Mouse (Mus musculus): Measurements from ENCODE around the gene Dcun1d4. TPM values are rescaled to one million over a fixed set of nuclear protein-coding genes. Genes with fewer than 3 reads are reported as not detected.

Dcun1d4 gene
- 42.2 and 43.3 TPM in 2 replicates for polyA plus RNA-seq (2016; fragmentation: Nextera tagmentation; extraction: Ambion mirVana)

DNA sequence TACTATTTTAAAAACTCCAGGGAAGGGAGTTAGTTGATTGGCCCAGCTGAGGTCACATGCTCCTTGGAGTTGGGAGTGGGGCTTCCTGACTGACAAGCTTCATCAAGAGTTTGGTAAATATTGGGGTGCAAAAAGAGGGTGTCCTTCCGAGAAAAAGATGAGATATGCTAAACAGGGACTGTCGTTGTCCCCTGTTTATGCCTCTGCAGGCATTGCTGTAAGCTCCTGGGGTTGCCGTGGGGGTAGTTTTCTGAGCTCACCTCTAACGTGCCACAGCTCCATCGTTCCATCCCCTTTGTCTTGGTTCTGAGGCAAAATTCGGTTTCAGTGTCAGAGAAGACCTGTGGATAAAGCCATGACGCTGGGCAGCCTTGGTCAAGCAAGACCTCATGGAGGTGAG, at the start of gene Dcun1d4:
Dcun1d4 (plus strand) TSS at position 301 of the 400 bp plus-strand sequence.
- Histone ChIP-seq H3K9ac (replicated peaks) (no peak within 1 kb of the TSS), H3K27me3 (no peaks in the 10 kb centered on the region), H3K4me1 (replicated peaks) (no peaks in the 10 kb centered on the region), H3K36me3 (no peaks in the 10 kb centered on the region), H3K4me2 (no peak within 1 kb of the TSS), H3K4me3 (replicated peaks) (no peak within 1 kb of the TSS), H3K9me3 (no peaks in the 10 kb centered on the region), H3K27ac (no peak within 1 kb of the TSS)
- WGBS = 84% methylated on average over 7 of the region's 7 CpGs
- ATAC-seq (ENCODE audit: insufficient number of reproducible peaks, insufficient read depth, low FRiP score, low TSS enrichment, low read depth) = no peak

GRCm38 (mm10) chr5:73431581-73431980, 49.2 kb upstream of the Dcun1d4 start:
- no peak overlapping the region for H3K27ac ChIP-seq
- H3K27me3 ChIP-seq = no peaks in the 10 kb centered on the region; the same call in 1 of the 2 replicates
- H3K9me3 ChIP-seq = no peaks in the 10 kb centered on the region
- ATAC-seq (ENCODE audit: insufficient number of reproducible peaks, insufficient read depth, low FRiP score, low TSS enrichment, low read depth) = no peak
- WGBS = 25% methylated on average over 14 of the region's 14 CpGs
- H3K4me1 ChIP-seq (replicated peaks) = no peaks in the 10 kb centered on the region
- H3K4me2 ChIP-seq = peak overlapping the region; percentile 9; the same call in 1 of the 2 replicates
- no peak overlapping the region for H3K4me3 ChIP-seq (replicated peaks)
- H3K36me3 ChIP-seq = no peaks in the 10 kb centered on the region
- H3K9ac ChIP-seq (replicated peaks) = no peak overlapping the region

GRCm38 (mm10) chr5:73432805-73433204, 48.0 kb upstream of the Dcun1d4 start:
- Histone ChIP-seq H3K9me3 (no peaks in the 10 kb centered on the region), H3K27me3 (no peaks in the 10 kb centered on the region; the same call in 1 of the 2 replicates), H3K9ac (replicated peaks) (no peak overlapping the region), H3K27ac (no peak overlapping the region), H3K36me3 (no peaks in the 10 kb centered on the region), H3K4me1 (replicated peaks) (no peaks in the 10 kb centered on the region), H3K4me3 (replicated peaks) (no peak overlapping the region), H3K4me2 (no peak overlapping the region)
- no peak for ATAC-seq (ENCODE audit: insufficient number of reproducible peaks, insufficient read depth, low FRiP score, low TSS enrichment, low read depth)
- whole genome bisulfite sequencing = 84% methylated on average over 6 of the region's 6 CpGs

GRCm38 (mm10) chr5:73434764-73435163, 46.0 kb upstream of the Dcun1d4 start:
- WGBS = 73% methylated on average over 7 of the region's 7 CpGs
- Histone ChIP-seq H3K9me3 (no peaks in the 10 kb centered on the region), H3K36me3 (no peaks in the 10 kb centered on the region), H3K27me3 (no peaks in the 10 kb centered on the region; the same call in 1 of the 2 replicates), H3K4me2 (no peak overlapping the region), H3K9ac (replicated peaks) (no peak overlapping the region), H3K4me1 (replicated peaks) (no peaks in the 10 kb centered on the region), H3K4me3 (replicated peaks) (no peak overlapping the region), H3K27ac (no peak overlapping the region)
- ATAC-seq (ENCODE audit: insufficient number of reproducible peaks, insufficient read depth, low FRiP score, low TSS enrichment, low read depth) = no peak

GRCm38 (mm10) chr5:73442176-73442575, 38.6 kb upstream of the Dcun1d4 start:
- Histone ChIP-seq H3K27ac (no peak overlapping the region), H3K9ac (replicated peaks) (no peak overlapping the region), H3K4me2 (no peak overlapping the region), H3K36me3 (no peaks in the 10 kb centered on the region), H3K4me3 (replicated peaks) (no peak overlapping the region), H3K27me3 (peaks cover 4% of the 10 kb centered on the region; the same call in 1 of the 2 replicates), H3K9me3 (no peaks in the 10 kb centered on the region), H3K4me1 (replicated peaks) (no peaks in the 10 kb centered on the region)
- 65% methylated on average over 9 of the region's 9 CpGs for WGBS
- ATAC-seq (ENCODE audit: insufficient number of reproducible peaks, insufficient read depth, low FRiP score, low TSS enrichment, low read depth) = no peak

DNA sequence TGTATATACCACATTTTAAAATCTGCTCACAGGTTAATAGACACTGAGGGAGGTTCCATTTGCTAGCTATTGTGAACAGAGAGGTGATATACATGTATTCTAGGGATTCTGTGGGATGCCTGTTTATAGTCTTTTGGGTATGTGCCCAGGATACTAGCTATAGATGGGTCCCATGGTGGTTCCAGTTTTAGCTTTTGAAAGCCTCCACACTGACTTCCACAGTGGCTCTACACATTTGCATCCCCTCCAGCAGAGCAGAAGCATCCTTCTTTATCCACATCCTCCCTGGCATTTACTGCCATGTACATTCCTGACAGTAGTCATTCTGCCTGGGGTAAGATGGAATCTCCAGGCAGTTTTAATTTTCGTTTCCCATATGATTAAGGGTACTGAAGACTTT, 30.5 kb upstream of the Dcun1d4 start:
- no peak overlapping the region for H3K27ac ChIP-seq
- H3K36me3 ChIP-seq = no peaks in the 10 kb centered on the region
- no peak for ATAC-seq (ENCODE audit: insufficient number of reproducible peaks, insufficient read depth, low FRiP score, low TSS enrichment, low read depth)
- 88% methylated on average over 1 of the region's 1 CpGs for WGBS
- no peak overlapping the region for H3K9ac ChIP-seq (replicated peaks)
- H3K4me2 ChIP-seq = no peak overlapping the region
- no peak overlapping the region for H3K4me3 ChIP-seq (replicated peaks)
- H3K4me1 ChIP-seq (replicated peaks) = no peaks in the 10 kb centered on the region
- H3K27me3 ChIP-seq = no peaks in the 10 kb centered on the region
- no peaks in the 10 kb centered on the region for H3K9me3 ChIP-seq

DNA sequence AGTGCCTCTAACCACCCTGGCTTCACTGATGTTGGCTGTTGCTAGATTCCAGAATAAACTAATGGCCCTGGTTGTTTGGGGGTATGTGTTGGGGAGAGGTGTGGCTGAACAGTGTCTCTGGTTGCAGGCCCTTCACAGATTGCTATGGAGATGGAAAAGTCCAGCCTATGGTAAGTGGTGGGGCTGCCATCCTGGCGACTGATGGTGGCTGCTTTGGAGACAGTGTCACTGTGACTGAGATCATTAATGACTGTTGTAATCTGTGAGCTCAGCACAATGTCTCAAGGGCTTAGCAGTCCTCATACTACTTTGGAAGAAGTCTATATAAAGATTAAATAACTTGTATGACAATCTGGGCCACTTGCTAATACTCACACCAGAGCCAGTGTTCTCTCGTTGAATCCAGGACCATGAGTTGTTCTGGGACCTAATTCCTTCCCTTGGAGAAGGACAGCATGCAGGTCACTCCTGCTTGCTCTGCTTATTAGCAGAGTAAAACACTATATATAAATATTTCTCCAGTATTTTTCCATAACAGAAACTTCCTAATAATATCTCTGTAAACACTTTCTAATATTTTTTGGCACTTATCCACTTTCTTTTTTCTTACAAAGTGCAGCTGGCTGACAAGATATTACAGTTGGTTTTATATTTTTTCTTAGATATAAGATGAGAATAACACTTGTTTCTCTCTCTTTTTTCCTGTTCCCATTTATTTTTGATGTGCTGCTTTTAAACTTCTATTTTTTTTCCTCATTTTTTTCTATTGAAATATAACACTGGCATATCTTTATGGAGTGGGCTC, 26.1 kb upstream of the Dcun1d4 start:
- no peak overlapping the region for H3K4me2 ChIP-seq
- WGBS = 78% methylated on average over 2 of the region's 2 CpGs
- no peak overlapping the region for H3K9ac ChIP-seq (replicated peaks)
- H3K36me3 ChIP-seq = no peaks in the 10 kb centered on the region
- no peaks in the 10 kb centered on the region for H3K9me3 ChIP-seq
- no peaks in the 10 kb centered on the region for H3K4me1 ChIP-seq (replicated peaks)
- no peak overlapping the region for H3K4me3 ChIP-seq (replicated peaks)
- no peak overlapping the region for H3K27ac ChIP-seq
- H3K27me3 ChIP-seq = no peaks in the 10 kb centered on the region
- ATAC-seq (ENCODE audit: insufficient number of reproducible peaks, insufficient read depth, low FRiP score, low TSS enrichment, low read depth) = no peak

GRCm38 (mm10) chr5:73455307-73455687, 25.5 kb upstream of the Dcun1d4 start:
- H3K9ac ChIP-seq (replicated peaks) = no peak overlapping the region
- no peak for ATAC-seq (ENCODE audit: insufficient number of reproducible peaks, insufficient read depth, low FRiP score, low TSS enrichment, low read depth)
- no peak overlapping the region for H3K27ac ChIP-seq
- H3K36me3 ChIP-seq = no peaks in the 10 kb centered on the region
- no peaks in the 10 kb centered on the region for H3K9me3 ChIP-seq
- WGBS = 74% methylated on average over 5 of the region's 5 CpGs
- no peak overlapping the region for H3K4me2 ChIP-seq
- no peaks in the 10 kb centered on the region for H3K27me3 ChIP-seq
- H3K4me3 ChIP-seq (replicated peaks) = no peak overlapping the region
- no peaks in the 10 kb centered on the region for H3K4me1 ChIP-seq (replicated peaks)

DNA sequence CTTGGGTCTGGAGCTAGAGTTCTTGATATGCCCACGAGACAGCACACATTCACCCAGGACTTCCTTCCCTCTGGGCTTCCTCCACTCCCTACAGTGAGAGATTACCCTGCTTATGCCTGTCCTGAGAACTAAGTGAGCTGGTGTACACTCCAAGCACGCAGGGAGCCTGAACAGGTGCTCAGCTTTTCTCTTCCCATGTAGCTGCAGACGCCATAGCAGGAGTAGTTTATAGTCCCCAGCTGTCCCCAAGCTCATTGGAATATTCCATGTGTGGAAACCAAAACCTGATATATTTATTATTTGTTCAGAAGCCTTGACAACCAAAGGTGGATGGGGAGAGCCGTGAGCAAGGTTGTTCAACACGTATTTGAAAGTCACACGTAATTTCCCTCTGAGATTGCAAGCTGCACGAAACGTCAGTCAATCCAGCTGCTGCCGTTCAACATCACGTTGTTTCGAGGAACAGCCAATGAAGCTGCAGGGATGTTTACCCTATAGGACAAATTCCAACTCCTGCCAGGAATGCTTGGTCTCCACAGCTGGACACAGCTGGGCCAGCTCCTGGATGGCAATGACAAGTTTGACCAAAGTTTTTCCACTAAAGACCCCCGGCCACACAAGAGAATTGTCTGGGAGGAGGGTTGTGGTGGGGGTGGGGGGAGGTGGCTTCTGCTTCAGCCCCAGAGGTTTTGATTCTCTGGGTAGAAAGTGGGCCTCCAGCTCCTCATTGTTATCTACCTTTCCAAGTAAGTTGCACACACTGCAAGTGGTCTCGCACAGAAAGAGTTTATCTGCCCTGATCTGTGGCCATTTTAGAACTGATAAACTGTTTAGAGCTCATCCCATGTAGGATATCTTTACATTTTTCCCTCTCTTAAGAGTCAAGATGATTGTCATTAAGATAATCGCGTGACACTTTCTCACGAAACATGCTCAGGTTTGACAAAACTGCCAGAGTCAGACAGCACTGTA, 12.1 kb upstream of the Dcun1d4 start:
- no peak for ATAC-seq (ENCODE audit: insufficient number of reproducible peaks, insufficient read depth, low FRiP score, low TSS enrichment, low read depth)

DNA sequence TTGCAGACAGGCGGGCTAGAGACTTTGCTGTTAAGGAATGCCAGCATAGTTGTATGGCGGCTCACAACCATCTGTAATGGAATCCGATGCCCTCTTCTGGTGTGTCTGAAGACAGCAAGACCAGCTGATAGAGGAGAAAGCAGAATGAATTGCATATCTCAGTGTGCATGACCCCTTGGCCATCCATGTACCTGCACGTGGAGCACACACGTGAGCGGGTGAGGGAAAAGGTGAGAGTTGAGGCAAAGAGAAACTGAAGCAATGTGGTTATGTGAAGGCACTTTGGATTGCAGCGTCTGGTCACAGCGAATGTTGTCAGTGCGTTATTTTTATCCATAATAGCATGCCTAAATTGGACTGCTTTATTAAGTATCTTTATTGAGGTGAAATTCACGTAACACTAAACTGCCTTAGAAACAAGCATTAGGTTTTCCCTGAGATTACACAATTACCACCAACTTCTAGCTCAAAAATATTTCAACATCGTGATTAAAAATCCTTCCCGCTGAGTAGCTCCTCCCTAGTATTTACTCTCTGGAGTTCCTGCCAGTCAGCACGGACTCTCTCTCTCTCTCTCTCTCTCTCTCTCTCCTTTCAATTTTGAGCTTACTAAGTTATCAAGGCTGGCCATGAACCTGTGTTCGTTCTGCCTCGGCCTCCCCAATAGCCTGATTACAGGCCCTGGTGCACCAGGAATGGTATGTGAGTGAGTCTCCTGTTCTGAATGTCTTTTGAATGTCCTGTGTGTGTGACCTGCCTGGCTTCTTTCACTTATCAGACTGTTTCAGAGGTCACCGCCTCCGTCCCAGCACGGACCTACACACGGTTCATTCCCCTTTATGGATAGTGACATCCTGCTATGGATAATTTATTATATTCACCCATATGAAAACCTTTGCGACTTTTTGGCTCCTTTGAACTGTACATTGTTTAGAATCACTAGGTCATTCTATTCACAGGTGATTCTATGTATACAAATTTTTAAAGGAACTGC, 6.1 kb upstream of the Dcun1d4 start:
- Histone ChIP-seq H3K4me2 (no peak overlapping the region), H3K36me3 (no peaks in the 10 kb centered on the region), H3K4me3 (replicated peaks) (no peak overlapping the region), H3K9me3 (no peaks in the 10 kb centered on the region), H3K9ac (replicated peaks) (no peak overlapping the region), H3K4me1 (replicated peaks) (no peaks in the 10 kb centered on the region), H3K27me3 (no peaks in the 10 kb centered on the region), H3K27ac (no peak overlapping the region)
- 86% methylated on average over 20 of the region's 20 CpGs for WGBS
- no peak for ATAC-seq (ENCODE audit: insufficient number of reproducible peaks, insufficient read depth, low FRiP score, low TSS enrichment, low read depth)

More for the DNA sequence above, 12.1 kb upstream of the Dcun1d4 start:
- Histone ChIP-seq H3K36me3 (no peaks in the 10 kb centered on the region), H3K9ac (replicated peaks) (no peak overlapping the region), H3K9me3 (no peaks in the 10 kb centered on the region), H3K27me3 (no peaks in the 10 kb centered on the region), H3K27ac (no peak overlapping the region), H3K4me3 (replicated peaks) (no peak overlapping the region), H3K4me1 (replicated peaks) (no peaks in the 10 kb centered on the region), H3K4me2 (no peak overlapping the region)
- 83% methylated on average over 16 of the region's 16 CpGs for WGBS

Data from limb, embryonic 12.5 days (tissue).